Mouse (Mus musculus): Measurements from ENCODE around the gene Olfr1396. TPM values are rescaled to one million over a fixed set of nuclear protein-coding genes. Genes with fewer than 3 reads are reported as not detected.

Olfr1396 gene
- polyA plus RNA-seq, 1 experiment = not detected

Other genes with a start within 250 kb of the Olfr1396 start
- 36.5 and 61.8 TPM in 2 replicates for gene Irgm1, start 243.2 kb downstream of the Olfr1396 start, polyA plus RNA-seq (2011; ENCODE audit: insufficient read length, low read depth, missing spikeins)
- gene Gm5431, start 212.7 kb downstream of the Olfr1396 start, polyA plus RNA-seq (2011; ENCODE audit: insufficient read length, low read depth, missing spikeins) = not detected in 2 replicates
- gene Psme2b, start 168.7 kb downstream of the Olfr1396 start, polyA plus RNA-seq (2011; ENCODE audit: insufficient read length, low read depth, missing spikeins) = 19.5 and 24.3 TPM in 2 replicates
- gene Olfr56, start 136.0 kb downstream of the Olfr1396 start, polyA plus RNA-seq (2011; ENCODE audit: insufficient read length, low read depth, missing spikeins) = 0.18 and 0.79 TPM in 2 replicates
- 1.5 and 3.4 TPM in 2 replicates for gene 9930111J21Rik1, start 135.5 kb downstream of the Olfr1396 start, polyA plus RNA-seq (2011; ENCODE audit: insufficient read length, low read depth, missing spikeins)
- gene Gm12185, start 122.6 kb downstream of the Olfr1396 start, polyA plus RNA-seq (2011; ENCODE audit: insufficient read length, low read depth, missing spikeins) = 0.25 and 0.55 TPM in 2 replicates
- 1.7 and 3.1 TPM in 2 replicates for gene Tgtp1, start 120.7 kb downstream of the Olfr1396 start, polyA plus RNA-seq (2011; ENCODE audit: insufficient read length, low read depth, missing spikeins)
- 2.4 and 6.0 TPM in 2 replicates for gene 9930111J21Rik2, start 63.6 kb downstream of the Olfr1396 start, polyA plus RNA-seq (2011; ENCODE audit: insufficient read length, low read depth, missing spikeins)
- gene Tgtp2, start 50.7 kb downstream of the Olfr1396 start, polyA plus RNA-seq (2011; ENCODE audit: insufficient read length, low read depth, missing spikeins) = 6.4 and 6.5 TPM in 2 replicates
- gene Ifi47, start 38.3 kb downstream of the Olfr1396 start, polyA plus RNA-seq (2011; ENCODE audit: insufficient read length, low read depth, missing spikeins) = 4.8 and 7.6 TPM in 2 replicates
- gene Olfr1395, start 27.4 kb upstream of the Olfr1396 start, polyA plus RNA-seq (2011; ENCODE audit: insufficient read length, low read depth, missing spikeins) = not detected in 2 replicates
- gene Olfr1394, start 39.5 kb upstream of the Olfr1396 start, polyA plus RNA-seq (2011; ENCODE audit: insufficient read length, low read depth, missing spikeins) = not detected in 2 replicates
- not detected in 2 replicates for gene Btnl9, start 72.3 kb upstream of the Olfr1396 start, polyA plus RNA-seq (2011; ENCODE audit: insufficient read length, low read depth, missing spikeins)
- gene Zfp62, start 88.4 kb upstream of the Olfr1396 start, polyA plus RNA-seq (2011; ENCODE audit: insufficient read length, low read depth, missing spikeins) = 48.0 and 66.0 TPM in 2 replicates
- 79.0 and 92.6 TPM in 2 replicates for gene Mgat1, start 129.3 kb upstream of the Olfr1396 start, polyA plus RNA-seq (2011; ENCODE audit: insufficient read length, low read depth, missing spikeins)
- gene Olfr1393, start 163.4 kb upstream of the Olfr1396 start, polyA plus RNA-seq (2011; ENCODE audit: insufficient read length, low read depth, missing spikeins) = 0.23 TPM in 1 of 2 replicates, not detected in the other
- gene Olfr1392, start 170.4 kb upstream of the Olfr1396 start, polyA plus RNA-seq (2011; ENCODE audit: insufficient read length, low read depth, missing spikeins) = not detected in 2 replicates
- gene Olfr10, start 189.9 kb upstream of the Olfr1396 start, polyA plus RNA-seq (2011; ENCODE audit: insufficient read length, low read depth, missing spikeins) = not detected in 2 replicates
- not detected in 2 replicates for gene Olfr1391, start 207.9 kb upstream of the Olfr1396 start, polyA plus RNA-seq (2011; ENCODE audit: insufficient read length, low read depth, missing spikeins)
- gene Olfr1390, start 220.3 kb upstream of the Olfr1396 start, polyA plus RNA-seq (2011; ENCODE audit: insufficient read length, low read depth, missing spikeins) = not detected in 2 replicates